Mouse (Mus musculus) ovary, postnatal 14 days (tissue): ENCODE measurements around the gene Npvf.

Source experiments
- DNase-seq: peaks from one replicate; pipeline ENCODE4 v3.0.0; 2022; ENCODE audit warnings: low spot score

Gene Npvf

GRCm38 (mm10) chr6:50654356-50654755 is at the start of gene Npvf:
TSS of gene Npvf (minus strand) at chr6:50654439.
- DNase-seq, result no peak

GRCm38 (mm10) chr6:50689121-50689815 is 35.0 kb upstream of the Npvf start:
- no peak for DNase-seq

GRCm38 (mm10) chr6:50684646-50685415 is 30.6 kb upstream of the Npvf start:
- no peak for DNase-seq

- DNase-seq, result no peak
Measured at GRCm38 (mm10) chr6:50681491-50681890, 27.3 kb upstream of the Npvf start.

GRCm38 (mm10) chr6:50680224-50681215 is 26.3 kb upstream of the Npvf start:
- no peak for DNase-seq

GRCm38 (mm10) chr6:50679486-50679828 is 25.2 kb upstream of the Npvf start:
- DNase-seq, result no peak

GRCm38 (mm10) chr6:50678826-50679485 is 24.7 kb upstream of the Npvf start:
- DNase-seq, result peak; percentile 71

- DNase-seq, result no peak
Measured at GRCm38 (mm10) chr6:50671191-50671590, 17.0 kb upstream of the Npvf start.

- DNase-seq, result no peak
Measured at GRCm38 (mm10) chr6:50666937-50667336, 12.7 kb upstream of the Npvf start.

- DNase-seq, result no peak
Measured at GRCm38 (mm10) chr6:50665020-50665419, 10.8 kb upstream of the Npvf start.

GRCm38 (mm10) chr6:50664193-50664592 is 10.0 kb upstream of the Npvf start:
- DNase-seq, result no peak

- DNase-seq, result no peak
Measured at GRCm38 (mm10) chr6:50662925-50663583, 8.8 kb upstream of the Npvf start.

- DNase-seq, result no peak
Measured at GRCm38 (mm10) chr6:50661729-50662128, 7.5 kb upstream of the Npvf start.

- no peak for DNase-seq
Measured at GRCm38 (mm10) chr6:50658466-50658865, 4.2 kb upstream of the Npvf start.

GRCm38 (mm10) chr6:50658018-50658417 is 3.8 kb upstream of the Npvf start:
- no peak for DNase-seq

GRCm38 (mm10) chr6:50656426-50656825 is 2.2 kb upstream of the Npvf start:
- no peak for DNase-seq

- DNase-seq, result no peak
Measured at GRCm38 (mm10) chr6:50655925-50656324, 1.7 kb upstream of the Npvf start.

GRCm38 (mm10) chr6:50647656-50648055 is 6.6 kb downstream of the Npvf start:
- no peak for DNase-seq

- DNase-seq, result no peak
Measured at GRCm38 (mm10) chr6:50646659-50647058, 7.6 kb downstream of the Npvf start.

- DNase-seq, result no peak
Measured at GRCm38 (mm10) chr6:50644701-50645100, 9.5 kb downstream of the Npvf start.

- no peak for DNase-seq
Measured at GRCm38 (mm10) chr6:50641898-50642297, 12.3 kb downstream of the Npvf start.
